Mouse (Mus musculus) myocyte (in vitro differentiated cells): ENCODE data around the gene Dpp4.

Experiments used
- MYOD1 ChIP-seq, 3 experiments: IDR thresholded peaks; one replicate each; pipeline ENCODE4 v1.6.1; 2011; ENCODE audit warnings: control low read depth in 2 of 3, low read depth in 2 of 3, mild to moderate bottlenecking in 2 of 3, moderate library complexity in 1 of 3; ENCODE audit not compliant: insufficient read length in 2 of 3, control insufficient read depth in 1 of 3
- POLR2A ChIP-seq: IDR thresholded peaks from one replicate; pipeline ENCODE4 v1.6.1; 2011; ENCODE audit warnings: low read depth, mild to moderate bottlenecking, control low read depth, moderate library complexity; ENCODE audit not compliant: insufficient read length

DNA sequence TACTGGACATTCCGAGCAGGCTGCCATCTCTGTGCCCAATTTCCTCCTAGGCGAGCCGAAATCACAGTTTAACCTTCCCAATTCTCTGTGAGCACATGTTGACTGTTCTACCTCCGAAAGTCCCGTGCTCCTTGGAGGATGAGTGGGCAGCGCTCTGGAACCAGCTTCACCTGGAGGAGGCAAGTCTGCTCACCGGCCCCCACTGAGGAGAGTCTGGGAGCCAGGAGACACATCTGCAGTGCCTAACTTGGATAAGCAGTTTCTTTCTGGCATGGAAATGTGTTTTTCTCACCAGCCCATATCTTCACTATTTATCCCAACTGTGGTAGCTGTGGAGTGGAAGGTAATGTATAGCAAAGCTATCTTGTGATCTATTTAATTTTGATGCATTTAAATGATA, 54.8 kb downstream of the Dpp4 start:
- no peak for TF ChIP-seq POLR2A
- no peak for TF ChIP-seq MYOD1 (IDR thresholded peaks at IDR 0.05; ENCODE audit: control insufficient read depth in 1 of 3, insufficient read length in 2 of 3, low read depth in 2 of 3)
